Mouse (Mus musculus): ENCODE measurements around the gene Gm45213. TPM values are rescaled to one million over a fixed set of nuclear protein-coding genes. Genes with fewer than 3 reads are reported as not detected.
"Not testable (repeated sequence)": the region's sequence is repeated elsewhere in the genome, so short reads cannot be mapped to it uniquely, and the experiment has no call there.

Gene Gm45213
- polyA plus RNA-seq, 1 experiment = not detected

- Histone ChIP-seq H3K4me3 (no peak overlapping the region), H3K36me3 (ENCODE audit: control insufficient read depth, insufficient read depth) (no peaks in the 10 kb centered on the region), H3ac (ENCODE audit: control insufficient read depth, insufficient read length) (no peak overlapping the region), H3K27me3 (ENCODE audit: control insufficient read depth, insufficient read depth, insufficient read length) (peaks cover 65% of the 10 kb centered on the region), H3K79me2 (ENCODE audit: control insufficient read depth, insufficient read depth) (no peaks in the 10 kb centered on the region), H3K4me2 (ENCODE audit: low read depth) (no peak overlapping the region)
- TF ChIP-seq MYOG (IDR thresholded peaks at IDR 0.05; ENCODE audit: control insufficient read depth in 1 of 3, insufficient read depth in 1 of 3, insufficient read length in 2 of 3, low read depth in 2 of 3) = no peak
- TF ChIP-seq MAX (IDR thresholded peaks at IDR 0.05; ENCODE audit: low read depth) = no peak
- TF ChIP-seq CEBPB (IDR thresholded peaks at IDR 0.05; ENCODE audit: insufficient read depth, poor library complexity, severe bottlenecking) = no peak
- no peak for TF ChIP-seq POLR2A (IDR thresholded peaks at IDR 0.05; ENCODE audit: insufficient read length, low read depth)
- no peak for TF ChIP-seq E2F4 (IDR thresholded peaks at IDR 0.05; ENCODE audit: insufficient read depth)
- no peak for TF ChIP-seq MYOD1 (IDR thresholded peaks at IDR 0.05; ENCODE audit: control insufficient read depth in 1 of 3, insufficient read length in 2 of 3, low read depth in 2 of 3)
- TF ChIP-seq POLR2AphosphoS2 (IDR thresholded peaks at IDR 0.05; ENCODE audit: insufficient read length, low read depth) = no peak
- TF ChIP-seq USF1 (IDR thresholded peaks at IDR 0.05; ENCODE audit: low read depth) = no peak
- TF ChIP-seq SRF (IDR thresholded peaks at IDR 0.05; ENCODE audit: control insufficient read depth, insufficient read length, low read depth) = no peak
- TF ChIP-seq TCF3 (IDR thresholded peaks at IDR 0.05; ENCODE audit: insufficient read length, low read depth) = no peak
- TF ChIP-seq TCF12 (IDR thresholded peaks at IDR 0.05; ENCODE audit: insufficient read depth, poor library complexity, severe bottlenecking) = no peak
- TF ChIP-seq REST (IDR thresholded peaks at IDR 0.05; ENCODE audit: insufficient read depth, insufficient read length) = no peak
These were observed 4.6 kb downstream of the Gm45213 start for GRCm38 (mm10) chr7:66047975-66048374.

GRCm38 (mm10) chr7:66048446-66049230, 5.2 kb downstream of the Gm45213 start:
- H3K36me3 ChIP-seq (ENCODE audit: control insufficient read depth, insufficient read depth) = no peaks in the 10 kb centered on the region
- no peaks in the 10 kb centered on the region for H3K79me2 ChIP-seq (ENCODE audit: control insufficient read depth, insufficient read depth)
- H3K4me3 ChIP-seq = no peak overlapping the region
- no peak for TF ChIP-seq SRF (IDR thresholded peaks at IDR 0.05; ENCODE audit: control insufficient read depth, insufficient read length, low read depth)
- TF ChIP-seq POLR2A (IDR thresholded peaks at IDR 0.05; ENCODE audit: insufficient read length, low read depth) = no peak
- no peak for TF ChIP-seq MYOG (IDR thresholded peaks at IDR 0.05; ENCODE audit: control insufficient read depth in 1 of 3, insufficient read depth in 1 of 3, insufficient read length in 2 of 3, low read depth in 2 of 3)
- TF ChIP-seq E2F4 (IDR thresholded peaks at IDR 0.05; ENCODE audit: insufficient read depth) = no peak
- TF ChIP-seq TCF3 (IDR thresholded peaks at IDR 0.05; ENCODE audit: insufficient read length, low read depth) = no peak
- TF ChIP-seq REST (IDR thresholded peaks at IDR 0.05; ENCODE audit: insufficient read depth, insufficient read length) = no peak
- no peak for TF ChIP-seq MYOD1 (IDR thresholded peaks at IDR 0.05; ENCODE audit: control insufficient read depth in 1 of 3, insufficient read length in 2 of 3, low read depth in 2 of 3)
- no peak for TF ChIP-seq TCF12 (IDR thresholded peaks at IDR 0.05; ENCODE audit: insufficient read depth, poor library complexity, severe bottlenecking)
- no peak for TF ChIP-seq USF1 (IDR thresholded peaks at IDR 0.05; ENCODE audit: low read depth)
- no peak for TF ChIP-seq CEBPB (IDR thresholded peaks at IDR 0.05; ENCODE audit: insufficient read depth, poor library complexity, severe bottlenecking)
- no peak for TF ChIP-seq POLR2AphosphoS2 (IDR thresholded peaks at IDR 0.05; ENCODE audit: insufficient read length, low read depth)
- H3K27me3 ChIP-seq (ENCODE audit: control insufficient read depth, insufficient read depth, insufficient read length) = peaks cover 65% of the 10 kb centered on the region
- H3ac ChIP-seq (ENCODE audit: control insufficient read depth, insufficient read length) = no peak overlapping the region
- H3K4me2 ChIP-seq (ENCODE audit: low read depth) = no peak overlapping the region

- TF ChIP-seq TCF12 (IDR thresholded peaks at IDR 0.05; ENCODE audit: insufficient read depth, poor library complexity, severe bottlenecking) = no peak
- TF ChIP-seq MYOD1 (IDR thresholded peaks at IDR 0.05; ENCODE audit: control insufficient read depth in 1 of 3, insufficient read length in 2 of 3, low read depth in 2 of 3) = no peak
- no peak for TF ChIP-seq MAX (IDR thresholded peaks at IDR 0.05; ENCODE audit: low read depth)
- TF ChIP-seq SRF (IDR thresholded peaks at IDR 0.05; ENCODE audit: control insufficient read depth, insufficient read length, low read depth) = no peak
- TF ChIP-seq TCF3 (IDR thresholded peaks at IDR 0.05; ENCODE audit: insufficient read length, low read depth) = no peak
- no peak for TF ChIP-seq REST (IDR thresholded peaks at IDR 0.05; ENCODE audit: insufficient read depth, insufficient read length)
- no peak for TF ChIP-seq E2F4 (IDR thresholded peaks at IDR 0.05; ENCODE audit: insufficient read depth)
- TF ChIP-seq POLR2AphosphoS2 (IDR thresholded peaks at IDR 0.05; ENCODE audit: insufficient read length, low read depth) = no peak
- TF ChIP-seq USF1 (IDR thresholded peaks at IDR 0.05; ENCODE audit: low read depth) = no peak
- no peak for TF ChIP-seq CEBPB (IDR thresholded peaks at IDR 0.05; ENCODE audit: insufficient read depth, poor library complexity, severe bottlenecking)
- TF ChIP-seq MYOG (IDR thresholded peaks at IDR 0.05; ENCODE audit: control insufficient read depth in 1 of 3, insufficient read depth in 1 of 3, insufficient read length in 2 of 3, low read depth in 2 of 3) = no peak
- TF ChIP-seq POLR2A (IDR thresholded peaks at IDR 0.05; ENCODE audit: insufficient read length, low read depth) = no peak
- H3K36me3 ChIP-seq (ENCODE audit: control insufficient read depth, insufficient read depth) = no peaks in the 10 kb centered on the region
These were observed 10.6 kb downstream of the Gm45213 start for GRCm38 (mm10) chr7:66053946-66054483.

GRCm38 (mm10) chr7:66055356-66055755, 12.0 kb downstream of the Gm45213 start:
- H3K36me3 ChIP-seq (ENCODE audit: control insufficient read depth, insufficient read depth); H3K27me3 ChIP-seq (ENCODE audit: control insufficient read depth, insufficient read depth, insufficient read length); H3ac ChIP-seq (ENCODE audit: control insufficient read depth, insufficient read length); H3K4me2 ChIP-seq (ENCODE audit: low read depth); H3K79me2 ChIP-seq (ENCODE audit: control insufficient read depth, insufficient read depth); H3K4me3 ChIP-seq: not testable (repeated sequence)

More at GRCm38 (mm10) chr7:66053946-66054483, 10.6 kb downstream of the Gm45213 start:
- no peak overlapping the region for H3ac ChIP-seq (ENCODE audit: control insufficient read depth, insufficient read length)
- H3K4me2 ChIP-seq (ENCODE audit: low read depth) = no peak overlapping the region
- H3K27me3 ChIP-seq (ENCODE audit: control insufficient read depth, insufficient read depth, insufficient read length) = peaks cover 15% of the 10 kb centered on the region
- H3K4me3 ChIP-seq = no peak overlapping the region
- H3K79me2 ChIP-seq (ENCODE audit: control insufficient read depth, insufficient read depth) = no peaks in the 10 kb centered on the region

Measured in myocyte (in vitro differentiated cells).